Mouse (Mus musculus) B cell, adult 2 months (primary cell): ENCODE measurements around the gene Hoxd10.

ENCODE experiments used
- DNase-seq, 2 experiments: peaks; one replicate each; pipeline ENCODE4 v3.0.0; 2022

Hoxd10 gene

GRCm38 (mm10) chr2:74711721-74712621 is 20.2 kb downstream of the Hoxd10 start, which contains the start of the genes Hoxd3 and Hoxd4:
Hoxd3 (plus strand) TSS chr2:74711927.
Hoxd4 (plus strand) TSS chr2:74711929.
- no peak for DNase-seq

GRCm38 (mm10) chr2:74713239-74714150 is 21.8 kb downstream of the Hoxd10 start:
- DNase-seq, result no peak

DNA sequence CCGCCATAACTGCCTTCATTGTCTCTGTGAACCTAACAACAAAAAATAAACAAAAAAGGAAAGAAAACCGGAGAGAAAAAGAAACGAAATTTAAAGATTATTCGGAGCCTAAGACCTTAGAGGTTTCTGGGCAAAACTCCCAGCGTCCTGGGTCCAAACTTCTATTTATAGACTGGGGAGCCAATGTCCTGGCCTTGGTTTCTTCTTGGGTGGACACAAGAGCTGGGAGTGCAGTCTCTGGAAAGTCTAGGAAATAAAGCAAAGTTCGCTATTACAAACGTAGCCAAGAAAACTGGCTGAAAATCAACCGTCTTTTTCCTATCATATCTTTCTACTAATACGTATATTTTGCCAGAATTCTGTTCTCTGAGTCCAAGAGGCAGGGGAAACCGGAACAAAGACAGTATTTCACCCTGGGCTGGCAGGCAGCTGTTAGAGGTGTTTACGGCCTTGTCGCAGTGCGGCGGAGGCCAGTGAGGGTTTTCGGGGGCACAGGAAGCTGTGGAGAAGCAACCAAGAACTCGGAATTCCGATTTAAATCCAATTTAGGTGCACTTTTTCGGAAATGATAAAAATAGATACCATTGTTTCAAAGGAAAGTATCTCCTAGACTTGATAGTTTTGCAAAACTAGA is 22.5 kb downstream of the Hoxd10 start:
- no peak for DNase-seq

DNA sequence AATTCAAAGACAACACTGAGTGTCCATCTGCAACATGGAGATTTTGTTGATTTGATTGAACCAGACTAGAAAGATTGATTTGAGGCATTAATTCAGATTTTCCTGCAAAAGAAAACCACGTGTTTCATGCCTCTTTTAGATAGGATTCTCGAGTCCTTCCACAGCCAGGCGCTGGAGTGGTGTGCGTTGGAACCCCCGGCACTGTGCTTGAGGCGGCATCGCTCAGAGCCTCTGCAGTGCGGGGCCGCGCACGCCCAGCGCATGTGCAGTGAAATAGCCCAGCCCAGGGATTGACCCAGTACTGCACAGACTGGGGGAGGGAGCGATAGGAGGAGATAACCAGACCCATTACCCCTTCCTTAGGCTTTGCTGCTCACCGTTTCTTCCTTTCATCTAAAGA is 23.2 kb downstream of the Hoxd10 start:
- no peak for DNase-seq

DNA sequence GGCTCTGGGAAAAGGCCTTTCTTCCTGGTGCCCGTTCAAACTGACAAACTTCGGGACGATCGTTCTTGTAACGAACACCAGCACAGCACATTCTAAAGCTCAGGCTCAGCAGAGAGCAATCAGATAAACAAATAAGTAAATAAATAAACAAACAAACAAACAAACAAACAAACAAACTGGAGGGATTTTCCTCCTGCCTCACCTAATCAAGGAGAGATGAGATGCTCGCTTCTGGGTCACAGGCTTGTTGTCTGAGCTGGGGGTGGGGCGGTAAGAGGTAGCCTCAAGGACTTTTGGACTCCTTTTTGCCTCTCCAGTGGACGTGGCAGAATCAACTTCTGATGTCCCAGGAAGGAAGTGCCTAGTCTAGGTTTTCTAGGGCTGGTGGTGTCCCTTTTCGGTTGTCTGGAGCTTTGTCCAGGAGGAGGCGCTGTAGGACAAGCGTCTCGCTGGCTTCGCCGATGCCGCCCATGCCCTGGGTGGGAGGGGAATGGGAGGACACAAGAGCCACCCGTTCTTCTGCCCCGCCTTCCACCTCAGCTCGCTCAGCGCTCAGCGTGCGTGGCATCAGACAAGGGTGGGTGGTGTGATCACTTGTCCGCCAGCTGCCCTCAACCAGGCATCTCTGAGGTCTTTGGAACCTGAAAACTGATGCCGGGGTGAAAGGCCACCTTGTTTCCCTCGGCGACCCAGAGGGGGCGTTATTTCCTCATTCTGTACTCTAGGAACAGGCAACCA is 23.9 kb downstream of the Hoxd10 start:
- peak; percentile 72 for DNase-seq

GRCm38 (mm10) chr2:74720384-74720783 is 28.7 kb downstream of the Hoxd10 start:
- no peak for DNase-seq

GRCm38 (mm10) chr2:74720955-74721491 is 29.3 kb downstream of the Hoxd10 start:
- DNase-seq, result no peak

GRCm38 (mm10) chr2:74721882-74722281 is 30.2 kb downstream of the Hoxd10 start:
- DNase-seq, result no peak

DNA sequence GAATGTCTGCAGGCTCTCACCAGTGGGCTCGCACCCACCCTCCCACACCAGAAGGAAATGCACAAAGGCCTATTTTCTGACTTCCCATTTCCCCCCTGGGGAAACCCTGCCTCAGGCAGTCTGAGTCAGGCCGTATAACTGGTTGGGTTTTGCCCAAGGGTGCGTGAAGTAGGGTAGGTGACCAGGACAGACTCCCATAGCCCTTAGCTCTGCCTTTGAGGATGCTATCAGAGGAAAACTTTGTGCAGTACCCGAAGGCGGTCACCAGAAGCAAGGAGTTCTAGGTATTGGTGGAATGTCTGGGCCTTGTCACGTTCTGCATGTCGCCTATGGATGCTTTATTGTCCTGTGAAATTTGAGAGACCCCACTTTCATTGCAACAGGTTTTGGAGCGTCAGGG is 31.2 kb downstream of the Hoxd10 start:
- DNase-seq, result no peak

DNA sequence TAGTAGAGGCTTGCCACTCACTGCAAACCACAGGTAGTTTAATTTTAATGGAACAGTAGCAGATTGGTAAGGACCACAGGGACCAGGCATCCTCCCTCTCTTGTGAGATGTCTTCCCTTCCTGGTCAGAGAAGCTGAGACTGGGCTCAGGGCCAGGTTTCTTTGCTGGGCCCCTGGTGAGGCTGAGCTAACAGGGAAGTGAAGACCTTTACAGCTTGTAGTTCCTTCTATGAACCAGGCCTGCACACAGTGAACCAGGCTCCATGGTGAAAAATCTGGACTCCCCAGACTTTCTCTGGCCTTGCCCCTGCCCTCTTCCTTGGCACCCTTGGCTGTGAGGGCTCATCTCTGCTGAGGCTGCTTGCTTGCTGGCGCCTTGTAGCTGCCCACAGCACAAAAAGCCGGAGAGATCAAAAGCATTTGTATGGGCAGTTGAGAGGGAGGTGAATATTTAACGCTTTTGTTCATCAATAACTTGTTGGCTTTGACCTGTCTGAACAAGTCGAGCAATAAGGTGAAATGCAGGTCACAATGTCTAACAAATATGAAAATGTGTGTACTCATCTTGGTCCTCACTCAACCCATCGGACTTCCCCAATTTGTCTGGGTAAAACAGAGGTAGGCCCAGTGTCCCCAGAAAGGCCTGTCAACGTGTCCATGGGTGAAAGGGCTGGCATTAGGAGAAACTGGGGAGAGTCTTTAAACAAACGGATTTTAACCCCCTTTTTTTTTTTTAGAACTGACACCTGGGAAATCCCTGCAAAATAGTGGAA is 32.7 kb downstream of the Hoxd10 start:
- DNase-seq, result no peak

GRCm38 (mm10) chr2:74725171-74725570 is 33.4 kb downstream of the Hoxd10 start:
- DNase-seq, result no peak

GRCm38 (mm10) chr2:74726551-74726950 is 34.8 kb downstream of the Hoxd10 start, which contains the start of gene Gm28230:
Gm28230 (plus strand) TSS chr2:74726728.
- DNase-seq, result no peak

DNA sequence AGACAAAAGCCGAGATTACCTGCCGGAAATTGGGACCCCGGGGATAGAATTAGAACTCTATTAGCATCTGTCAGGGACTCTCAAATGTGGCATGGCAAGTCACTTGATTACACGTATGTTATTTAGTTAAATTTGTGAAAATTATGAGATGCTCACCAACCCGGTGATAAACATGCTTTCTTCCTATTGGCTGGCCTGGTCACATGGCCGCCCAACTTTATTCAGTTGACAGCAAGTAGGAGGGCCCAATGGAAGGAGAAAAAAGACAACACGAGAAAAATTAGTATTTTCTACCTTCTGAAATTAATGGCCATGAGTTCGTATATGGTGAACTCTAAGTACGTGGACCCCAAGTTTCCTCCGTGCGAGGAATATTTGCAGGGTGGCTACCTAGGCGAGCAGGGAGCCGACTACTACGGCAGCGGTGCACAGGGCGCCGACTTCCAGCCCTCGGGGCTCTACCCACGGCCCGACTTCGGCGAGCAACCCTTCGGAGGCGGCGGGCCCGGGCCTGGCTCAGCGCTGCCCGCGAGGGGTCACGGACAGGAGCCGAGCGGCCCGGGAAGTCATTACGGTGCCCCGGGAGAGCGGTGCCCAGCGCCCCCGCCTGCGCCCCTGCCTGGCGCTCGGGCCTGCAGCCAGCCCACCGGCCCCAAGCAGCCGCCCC is 35.4 kb downstream of the Hoxd10 start:
- DNase-seq, result no peak

DNA sequence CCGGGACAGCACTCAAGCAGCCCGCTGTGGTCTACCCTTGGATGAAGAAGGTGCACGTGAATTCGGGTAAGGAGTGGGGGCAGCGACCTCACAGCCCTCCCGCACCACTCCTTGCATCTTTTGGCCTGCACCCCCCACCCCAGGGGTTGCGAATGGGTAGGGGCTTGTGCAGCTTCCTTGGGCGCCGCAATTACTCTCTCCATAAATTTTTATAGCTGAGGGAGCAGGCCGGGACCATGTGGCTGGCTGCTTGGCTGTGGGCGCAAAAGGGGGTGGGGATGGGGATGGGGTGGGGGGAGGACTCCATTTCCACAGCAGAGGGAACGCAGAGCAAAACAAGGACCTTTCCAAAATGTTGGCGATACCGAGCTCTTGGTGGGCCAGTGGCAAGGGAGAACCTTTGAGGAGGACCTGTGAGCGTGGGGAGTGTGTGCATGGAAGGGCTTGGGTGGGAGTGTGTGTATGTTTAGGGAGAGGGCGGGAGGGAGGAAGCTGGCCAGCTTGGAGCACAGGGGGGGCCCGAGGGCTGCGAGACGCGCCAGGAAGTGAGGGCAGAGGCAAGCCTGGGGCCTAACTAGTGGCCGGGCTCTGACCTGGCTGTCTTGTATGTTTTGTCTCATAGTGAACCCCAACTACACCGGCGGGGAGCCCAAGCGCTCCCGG is 36.0 kb downstream of the Hoxd10 start:
- DNase-seq, result no peak

DNA sequence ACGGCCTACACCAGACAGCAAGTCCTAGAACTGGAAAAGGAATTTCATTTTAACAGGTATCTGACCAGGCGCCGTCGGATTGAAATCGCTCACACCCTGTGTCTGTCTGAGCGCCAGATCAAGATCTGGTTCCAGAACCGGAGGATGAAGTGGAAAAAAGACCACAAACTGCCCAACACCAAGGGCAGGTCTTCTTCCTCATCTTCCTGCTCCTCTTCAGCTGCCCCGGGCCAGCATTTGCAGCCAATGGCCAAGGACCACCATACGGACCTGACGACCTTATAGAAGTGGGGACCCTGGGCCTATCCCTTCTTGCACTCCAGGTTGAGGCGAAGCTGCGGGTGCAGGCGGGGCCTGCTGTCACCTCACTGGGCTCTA is 36.6 kb downstream of the Hoxd10 start:
- DNase-seq, result no peak

GRCm38 (mm10) chr2:74730331-74730730 is 38.6 kb downstream of the Hoxd10 start:
- DNase-seq, result no peak

- DNase-seq, result no peak
Measured at GRCm38 (mm10) chr2:74731055-74731454, 39.3 kb downstream of the Hoxd10 start.

GRCm38 (mm10) chr2:74731799-74732512 is 40.2 kb downstream of the Hoxd10 start:
- DNase-seq, result no peak
